Mouse (Mus musculus) lung, adult 2 months (tissue): ENCODE data around the gene Lman2.

Source experiments
- CTCF ChIP-seq: fragments of 200-500 bp; IDR thresholded peaks from 2 replicates; pipeline ENCODE4 v1.5.1; 2011; ENCODE audit warnings: mild to moderate bottlenecking, low read length, control low read depth; ENCODE audit not compliant: insufficient read depth
- POLR2A ChIP-seq: fragments of 200-500 bp; IDR thresholded peaks from 2 replicates; pipeline ENCODE4 v1.6.1; 2011; ENCODE audit warnings: low read depth, mild to moderate bottlenecking, control low read depth, low read length, borderline replicate concordance; ENCODE audit errors: extremely low read depth

- TF ChIP-seq CTCF (no peak), POLR2A (no peak)
Observed at GRCm38 (mm10) chr13:55361145-55361544, 1.4 kb downstream of the Lman2 start.
